Mouse (Mus musculus) kidney, postnatal 36 days (tissue): Measurements from ENCODE around the gene Ctdnep1.
A peak's percentile ranks its signal among the peaks of the same experiment; 100 is the strongest.
"Not testable (repeated sequence)": the region's sequence is repeated elsewhere in the genome, so short reads cannot be mapped to it uniquely, and the experiment has no call there.

Experiments used
- DNase-seq, 2 experiments: peaks; one replicate each; pipeline ENCODE4 v3.0.0; 2021 to 2022; ENCODE audit warnings: mixed read lengths in 2 of 2

The Ctdnep1 gene

GRCm38 (mm10) chr11:70013408-70013807 lies 32.5 kb downstream of the Ctdnep1 start:
- no peak for DNase-seq

GRCm38 (mm10) chr11:70014051-70014450 lies 33.1 kb downstream of the Ctdnep1 start:
- DNase-seq: no peak

- peak; percentile 96 to 97 for DNase-seq
Measured at GRCm38 (mm10) chr11:70014880-70015558, 34.1 kb downstream of the Ctdnep1 start, which contains the start of gene Acadvl. Gene Acadvl (minus strand): TSS chr11:70015411.

- no peak for DNase-seq
Measured at GRCm38 (mm10) chr11:70015677-70016076, 34.7 kb downstream of the Ctdnep1 start.

GRCm38 (mm10) chr11:70016177-70016576 lies 35.2 kb downstream of the Ctdnep1 start:
- DNase-seq: not testable (repeated sequence)

- no peak for DNase-seq
Measured at GRCm38 (mm10) chr11:70016669-70017068, 35.7 kb downstream of the Ctdnep1 start, which contains the start of gene Dlg4. Gene Dlg4 (plus strand): TSS chr11:70016942.

- DNase-seq: no peak
Measured at GRCm38 (mm10) chr11:70017199-70017767, 36.3 kb downstream of the Ctdnep1 start.

- peak in 1 of 2 experiments; percentile 51 for DNase-seq
Measured at GRCm38 (mm10) chr11:70018131-70018990, 37.4 kb downstream of the Ctdnep1 start.

GRCm38 (mm10) chr11:70019495-70020021 lies 38.6 kb downstream of the Ctdnep1 start:
- DNase-seq: no peak

GRCm38 (mm10) chr11:70020022-70020631 lies 39.2 kb downstream of the Ctdnep1 start:
- no peak for DNase-seq

- peak; percentile 81 to 86 for DNase-seq
Measured at GRCm38 (mm10) chr11:70020731-70021263, 39.8 kb downstream of the Ctdnep1 start.

- peak; percentile 97 to 98 for DNase-seq
Measured at GRCm38 (mm10) chr11:70021264-70022132, 40.5 kb downstream of the Ctdnep1 start.

- no peak for DNase-seq
Measured at GRCm38 (mm10) chr11:70023481-70024150, 42.7 kb downstream of the Ctdnep1 start.

- DNase-seq: no peak
Measured at GRCm38 (mm10) chr11:70024151-70024514, 43.2 kb downstream of the Ctdnep1 start.

- peak; percentile 26 to 40 for DNase-seq
Measured at GRCm38 (mm10) chr11:70026689-70027088, 45.7 kb downstream of the Ctdnep1 start.

GRCm38 (mm10) chr11:70027397-70027796 lies 46.4 kb downstream of the Ctdnep1 start:
- DNase-seq: no peak

GRCm38 (mm10) chr11:70028401-70029129 lies 47.6 kb downstream of the Ctdnep1 start:
- DNase-seq: no peak

GRCm38 (mm10) chr11:70029130-70029801 lies 48.3 kb downstream of the Ctdnep1 start:
- DNase-seq: peak; percentile 23 to 47

- no peak for DNase-seq
Measured at GRCm38 (mm10) chr11:70029829-70030550, 49.0 kb downstream of the Ctdnep1 start.
